Mouse (Mus musculus): ENCODE data around the gene Prim2. TPM values are rescaled to one million over a fixed set of nuclear protein-coding genes. Genes with fewer than 3 reads are reported as not detected.

The Prim2 gene
- polyA plus RNA-seq, 1 experiment from 2014 or later = 47.4 TPM

Other genes with a start within 250 kb of the Prim2 start
- gene Rab23, start 50.1 kb upstream of the Prim2 start, polyA plus RNA-seq (2016; fragmentation: Nextera tagmentation; extraction: Ambion mirVana) = 36.5 and 37.0 TPM in 2 replicates
- 46.1 and 49.9 TPM in 2 replicates for gene Bag2, start 88.0 kb upstream of the Prim2 start, polyA plus RNA-seq (2016; fragmentation: Nextera tagmentation; extraction: Ambion mirVana)
- 37.7 and 39.0 TPM in 2 replicates for gene Zfp451, start 144.8 kb upstream of the Prim2 start, polyA plus RNA-seq (2016; fragmentation: Nextera tagmentation; extraction: Ambion mirVana)
- 1.1 and 1.8 TPM in 2 replicates for gene Bend6, start 238.0 kb upstream of the Prim2 start, polyA plus RNA-seq (2016; fragmentation: Nextera tagmentation; extraction: Ambion mirVana)
- 23.8 and 25.5 TPM in 2 replicates for gene Dst, start 238.4 kb upstream of the Prim2 start, polyA plus RNA-seq (2016; fragmentation: Nextera tagmentation; extraction: Ambion mirVana)